1 mouse cellular context compared by ENCODE assay signal in genomic region chr9:108105549-108105863, GRCm38 (mm10).
A peak's percentile ranks its signal among the peaks of the same experiment; 100 is the strongest.
TF ChIP-seq lines count a peak whose summit lies in the region.

No protein-coding gene starts in this region.

TF ChIP-seq in MEL, 35 proteins besides CTCF, POLR2A, EP300 and RAD21:
- TF ChIP-seq NRF1 (IDR thresholded peaks at IDR 0.05; ENCODE audit: insufficient read depth, low read depth, low read length, poor library complexity, severe bottlenecking) (no peak), MAX (IDR thresholded peaks at IDR 0.05; ENCODE audit: low read length) (peak; percentile 19; the same call in 1 of the 2 replicates)
